Mouse (Mus musculus): ENCODE data around the gene H2al1g. TPM values are rescaled to one million over a fixed set of nuclear protein-coding genes. Genes with fewer than 3 reads are reported as not detected.
"Not testable (repeated sequence)": the region's sequence is repeated elsewhere in the genome, so short reads cannot be mapped to it uniquely, and the experiment has no call there.

The H2al1g gene
- total RNA-seq (2021) = not detected
- long read RNA-seq = 0 reads

GRCm38 (mm10) chrX:11317956-11318355, at the start of gene H2al1g:
Gene H2al1g (plus strand): TSS chrX:11318256.
- not testable (repeated sequence) for DNase-seq (ENCODE audit: low spot score in 2 of 2)

- peak; percentile 7 to 22 for DNase-seq (ENCODE audit: low spot score in 2 of 2)
These were observed 49.0 kb upstream of the H2al1g start for GRCm38 (mm10) chrX:11269074-11269473.

GRCm38 (mm10) chrX:11273190-11273589, 44.9 kb upstream of the H2al1g start:
- no peak for DNase-seq (ENCODE audit: low spot score in 2 of 2)

GRCm38 (mm10) chrX:11277083-11277482, 41.0 kb upstream of the H2al1g start:
- DNase-seq (ENCODE audit: low spot score in 2 of 2) = no peak

- no peak for DNase-seq (ENCODE audit: low spot score in 2 of 2)
These were observed 37.3 kb upstream of the H2al1g start for GRCm38 (mm10) chrX:11280741-11281140.

GRCm38 (mm10) chrX:11288306-11288882, 29.7 kb upstream of the H2al1g start:
- DNase-seq (ENCODE audit: low spot score in 2 of 2) = no peak

GRCm38 (mm10) chrX:11289244-11289643, 28.8 kb upstream of the H2al1g start:
- no peak for DNase-seq (ENCODE audit: low spot score in 2 of 2)

- not testable (repeated sequence) for DNase-seq (ENCODE audit: low spot score in 2 of 2)
These were observed 19.1 kb upstream of the H2al1g start, which contains the start of gene H2al1a for GRCm38 (mm10) chrX:11298957-11299356. Gene H2al1a (plus strand): TSS chrX:11299257.

GRCm38 (mm10) chrX:11302132-11302531, 15.9 kb upstream of the H2al1g start, which contains the start of gene H2al1b:
Gene H2al1b (plus strand): TSS chrX:11302432.
- not testable (repeated sequence) for DNase-seq (ENCODE audit: low spot score in 2 of 2)

GRCm38 (mm10) chrX:11305355-11305754, 12.7 kb upstream of the H2al1g start, which contains the start of gene H2al1c:
Gene H2al1c (plus strand): TSS chrX:11305655.
- not testable (repeated sequence) for DNase-seq (ENCODE audit: low spot score in 2 of 2)

GRCm38 (mm10) chrX:11308524-11308923, 9.5 kb upstream of the H2al1g start, which contains the start of gene H2al1d:
Gene H2al1d (plus strand): TSS chrX:11308824.
- not testable (repeated sequence) for DNase-seq (ENCODE audit: low spot score in 2 of 2)

GRCm38 (mm10) chrX:11311634-11312033, 6.4 kb upstream of the H2al1g start, which contains the start of gene H2al1e:
Gene H2al1e (plus strand): TSS chrX:11311934.
- DNase-seq (ENCODE audit: low spot score in 2 of 2) = not testable (repeated sequence)

- DNase-seq (ENCODE audit: low spot score in 2 of 2) = not testable (repeated sequence)
These were observed 3.2 kb upstream of the H2al1g start, which contains the start of gene H2al1f for GRCm38 (mm10) chrX:11314858-11315257. Gene H2al1f (plus strand): TSS chrX:11315158.

- not testable (repeated sequence) for DNase-seq (ENCODE audit: low spot score in 2 of 2)
These were observed 3.1 kb downstream of the H2al1g start, which contains the start of gene H2al1h for GRCm38 (mm10) chrX:11321192-11321591. Gene H2al1h (plus strand): TSS chrX:11321492.

GRCm38 (mm10) chrX:11324359-11324758, 6.3 kb downstream of the H2al1g start, which contains the start of gene H2al1i:
Gene H2al1i (plus strand): TSS chrX:11324659.
- not testable (repeated sequence) for DNase-seq (ENCODE audit: low spot score in 2 of 2)

- not testable (repeated sequence) for DNase-seq (ENCODE audit: low spot score in 2 of 2)
These were observed 9.5 kb downstream of the H2al1g start, which contains the start of gene H2al1j for GRCm38 (mm10) chrX:11327522-11327921. Gene H2al1j (plus strand): TSS chrX:11327822.

- DNase-seq (ENCODE audit: low spot score in 2 of 2) = peak in 1 of 2 experiments; percentile 25
These were observed 27.7 kb downstream of the H2al1g start for GRCm38 (mm10) chrX:11345762-11346161.

GRCm38 (mm10) chrX:11346756-11347155, 28.7 kb downstream of the H2al1g start:
- no peak for DNase-seq (ENCODE audit: low spot score in 2 of 2)

GRCm38 (mm10) chrX:11360823-11361222, 42.8 kb downstream of the H2al1g start:
- DNase-seq (ENCODE audit: low spot score in 2 of 2) = no peak

GRCm38 (mm10) chrX:11361261-11361660, 43.2 kb downstream of the H2al1g start:
- no peak for DNase-seq (ENCODE audit: low spot score in 2 of 2)

- DNase-seq (ENCODE audit: low spot score in 2 of 2) = no peak
These were observed 45.8 kb downstream of the H2al1g start for GRCm38 (mm10) chrX:11363890-11364289.

GRCm38 (mm10) chrX:11365151-11365550, 47.1 kb downstream of the H2al1g start:
- no peak for DNase-seq (ENCODE audit: low spot score in 2 of 2)
